Mouse (Mus musculus) intestine, embryonic 14.5 days (tissue): ENCODE data around the gene Taf11. TPM values are rescaled to one million over a fixed set of nuclear protein-coding genes. Genes with fewer than 3 reads are reported as not detected.

Experiments
- ATAC-seq: fragments of 200-750 bp; cut with Nextera tagmentation; replicated peaks from 2 replicates; pipeline ENCODE4 v1.8.0; 2017; ENCODE audit warnings: low read depth, moderate number of reproducible peaks, moderate TSS enrichment, moderate library complexity; ENCODE audit not compliant: low FRiP score, low TSS enrichment
- DNase-seq: peaks from one replicate; pipeline ENCODE4 v3.0.0-alpha.2; 2018; ENCODE audit warnings: low spot score
- H3K27ac ChIP-seq: fragments of 300-500 bp; sonication (generic); 2 replicates; pipeline ENCODE4 v1.5.1; 2014; ENCODE audit warnings: low read depth, mild to moderate bottlenecking, control low read depth
- H3K27me3 ChIP-seq: fragments of 300-500 bp; sonication (generic); replicated peaks from 2 replicates; pipeline ENCODE4 v1.6.1; 2014; ENCODE audit warnings: low read length, control low read depth; ENCODE audit not compliant: control insufficient read depth, insufficient read depth
- H3K36me3 ChIP-seq: fragments of 300-500 bp; sonication (generic); 2 replicates; pipeline ENCODE4 v1.6.1; 2014; ENCODE audit warnings: low read length, control low read depth; ENCODE audit not compliant: control insufficient read depth, insufficient read depth
- H3K4me1 ChIP-seq: fragments of 300-500 bp; sonication (generic); replicated peaks from 2 replicates; pipeline ENCODE4 v1.6.1; 2014; ENCODE audit warnings: low read length, control low read depth, mixed read lengths; ENCODE audit not compliant: control insufficient read depth, insufficient read depth
- H3K4me2 ChIP-seq: fragments of 300-500 bp; sonication (generic); 2 replicates; pipeline ENCODE4 v1.6.1; 2014; ENCODE audit warnings: low read length
- H3K4me3 ChIP-seq: fragments of 300-500 bp; sonication (generic); 2 replicates; pipeline ENCODE4 v1.5.1; 2014; ENCODE audit warnings: low read depth, low read length, control low read depth, mixed read lengths
- H3K9ac ChIP-seq: fragments of 300-500 bp; sonication (generic); 2 replicates; pipeline ENCODE4 v1.6.1; 2014; ENCODE audit warnings: mild to moderate bottlenecking, low read length
- H3K9me3 ChIP-seq: fragments of 300-500 bp; sonication (generic); 2 replicates; pipeline ENCODE4 v1.6.1; 2016; ENCODE audit warnings: low read length, control low read depth; ENCODE audit not compliant: control insufficient read depth
- WGBS: fragments of 180-500 bp; shearing (Covaris S2); extraction: QIAGEN DNeasy Blood & Tissue Kit; methylation state at CpG from one replicate; pipeline ENCODE4 v1.1.7; 2014; 5-methylcytosine and 5-hydroxymethylcytosine counted together
- polyA plus RNA-seq: library from polyadenylated mRNA; unstranded; fragments of >200 nt; fragmentation: Nextera tagmentation; extraction: Ambion mirVana; gene quantifications from 2 replicates; pipeline ENCODE4 v1.2.1, GENCODE M21; 2014

The Taf11 gene
- polyA plus RNA-seq, 1 experiment from 2014 or later: 59.7 TPM

GRCm38 (mm10) chr17:27931826-27932225 is 22.2 kb upstream of the Taf11 start:
- Histone ChIP-seq H3K27ac (no peak overlapping the region), H3K4me3 (no peak overlapping the region), H3K36me3 (no peaks in the 10 kb centered on the region), H3K9ac (no peak overlapping the region), H3K4me1 (peaks cover 12% of the 10 kb centered on the region), H3K4me2 (no peak overlapping the region), H3K27me3 (no peaks in the 10 kb centered on the region), H3K9me3 (no peaks in the 10 kb centered on the region)
- 70% methylated on average over 4 of the region's 4 CpGs for WGBS
- ATAC-seq (no peak), DNase-seq (no peak)

GRCm38 (mm10) chr17:27930291-27930690 is 20.6 kb upstream of the Taf11 start:
- H3K36me3 ChIP-seq: no peaks in the 10 kb centered on the region
- no peak overlapping the region for H3K4me3 ChIP-seq
- no peak overlapping the region for H3K4me2 ChIP-seq
- H3K27ac ChIP-seq: no peak overlapping the region
- 93% methylated on average over 5 of the region's 5 CpGs for WGBS
- H3K4me1 ChIP-seq: peaks cover 19% of the 10 kb centered on the region
- DNase-seq (no peak), ATAC-seq (no peak)
- no peak overlapping the region for H3K9ac ChIP-seq
- no peaks in the 10 kb centered on the region for H3K27me3 ChIP-seq
- H3K9me3 ChIP-seq: no peaks in the 10 kb centered on the region

- 66% methylated on average over 7 of the region's 7 CpGs for WGBS
- peak overlapping the region; percentile 48; the same call in 1 of the 2 replicates for H3K27ac ChIP-seq
- peaks cover 28% of the 10 kb centered on the region for H3K4me1 ChIP-seq
- no peaks in the 10 kb centered on the region for H3K9me3 ChIP-seq
- no peak overlapping the region for H3K4me3 ChIP-seq
- no peak overlapping the region for H3K4me2 ChIP-seq
- H3K9ac ChIP-seq: no peak overlapping the region
- ATAC-seq: 0 out of 2 replicates have a peak, but pooled peaks have one; percentile 29
- H3K36me3 ChIP-seq: no peaks in the 10 kb centered on the region
- no peak for DNase-seq
- no peaks in the 10 kb centered on the region for H3K27me3 ChIP-seq
These were observed 15.9 kb upstream of the Taf11 start for GRCm38 (mm10) chr17:27925504-27925903.

DNA sequence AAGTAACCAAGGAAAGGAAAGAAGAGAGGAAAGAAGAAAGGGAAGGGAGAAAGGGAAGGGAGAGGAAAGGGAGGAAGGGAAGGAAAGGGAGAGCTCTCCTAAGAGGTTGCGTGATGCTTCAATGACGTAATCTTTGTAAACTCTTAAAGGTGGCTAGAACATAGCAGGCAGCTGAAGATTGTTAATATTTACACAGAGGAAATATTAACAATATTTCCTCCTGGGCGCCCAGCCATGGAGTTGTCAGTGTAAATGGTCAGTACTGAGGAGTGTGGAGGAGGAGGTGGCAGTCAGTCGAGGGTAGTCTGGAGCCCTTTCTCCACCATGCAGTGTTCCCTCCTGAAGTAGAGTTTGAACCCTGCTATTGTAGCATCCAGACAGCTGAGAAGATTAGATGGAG is 15.4 kb upstream of the Taf11 start:
- WGBS: 36% methylated on average over 4 of the region's 4 CpGs
- no peak for DNase-seq
- Histone ChIP-seq H3K9me3 (no peaks in the 10 kb centered on the region), H3K9ac (no peak overlapping the region), H3K4me3 (no peak overlapping the region), H3K27ac (peak overlapping the region; percentile 48), H3K4me2 (no peak overlapping the region), H3K36me3 (no peaks in the 10 kb centered on the region), H3K27me3 (no peaks in the 10 kb centered on the region), H3K4me1 (peaks cover 28% of the 10 kb centered on the region)
- peak; percentile 70; the same call in 1 of the 2 replicates for ATAC-seq

- WGBS: 55% methylated on average over 11 of the region's 11 CpGs
- Histone ChIP-seq H3K9ac (no peak overlapping the region), H3K4me2 (no peak overlapping the region), H3K4me1 (peaks cover 28% of the 10 kb centered on the region), H3K9me3 (no peaks in the 10 kb centered on the region), H3K27ac (no peak overlapping the region; the same call in 1 of the 2 replicates), H3K4me3 (no peak overlapping the region), H3K27me3 (no peaks in the 10 kb centered on the region), H3K36me3 (no peaks in the 10 kb centered on the region)
- ATAC-seq (no peak), DNase-seq (no peak)
These were observed 12.6 kb upstream of the Taf11 start for GRCm38 (mm10) chr17:27922174-27922712.

DNA sequence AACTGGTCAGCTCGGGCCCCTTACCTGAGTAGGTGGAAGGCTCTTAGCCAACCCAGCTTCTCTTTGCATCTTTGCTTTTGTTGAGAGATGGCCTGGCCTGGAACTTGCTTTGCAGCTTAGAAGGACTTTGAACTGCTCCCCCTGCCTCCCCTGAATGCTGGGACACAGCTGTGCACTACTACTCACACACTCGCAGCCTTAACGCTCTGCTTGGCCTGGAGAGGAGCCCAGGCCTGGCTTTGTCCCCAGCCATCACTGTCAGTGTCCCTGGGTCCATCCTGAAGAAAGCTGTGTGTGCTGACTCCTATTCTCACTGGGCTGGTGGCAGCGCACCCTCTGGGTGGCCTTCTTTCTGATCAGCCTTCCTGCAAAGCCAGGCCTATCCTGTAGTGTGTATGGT is 11.0 kb upstream of the Taf11 start:
- DNase-seq: no peak

DNA sequence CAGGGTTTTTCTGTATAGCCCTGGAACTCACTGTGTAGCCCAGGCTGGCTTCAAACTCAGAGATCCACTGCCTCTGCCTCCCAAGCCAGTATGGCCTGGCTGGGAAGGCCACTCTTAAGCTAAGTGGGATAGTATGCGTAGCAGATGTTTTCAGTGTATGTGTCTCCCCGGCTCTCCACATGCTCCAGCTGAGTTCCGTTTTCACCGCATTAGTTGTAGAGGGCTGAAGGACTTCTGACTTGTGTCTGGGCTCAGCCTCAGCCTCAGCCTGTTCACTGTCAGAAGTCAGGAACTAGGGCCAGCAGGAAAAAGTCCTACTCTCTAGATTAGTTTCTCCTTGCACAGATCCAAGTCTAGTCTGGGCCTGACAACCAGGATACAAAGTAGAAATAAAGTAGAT is 6.7 kb upstream of the Taf11 start:
- Histone ChIP-seq H3K4me2 (no peak overlapping the region), H3K4me3 (no peak overlapping the region), H3K27ac (peak overlapping the region; percentile 35; the same call in 1 of the 2 replicates), H3K4me1 (no peaks in the 10 kb centered on the region), H3K27me3 (no peaks in the 10 kb centered on the region), H3K9ac (no peak overlapping the region), H3K36me3 (0 out of 2 replicates have a peak, but pooled peaks cover 4% of the 10 kb centered on the region), H3K9me3 (no peaks in the 10 kb centered on the region)
- DNase-seq (no peak), ATAC-seq (no peak)
- 73% methylated on average over 4 of the region's 4 CpGs for WGBS

More for the DNA sequence above, 11.0 kb upstream of the Taf11 start:
- WGBS: 70% methylated on average over 4 of the region's 4 CpGs
- Histone ChIP-seq H3K27me3 (no peaks in the 10 kb centered on the region), H3K4me2 (no peak overlapping the region), H3K27ac (no peak overlapping the region), H3K9me3 (no peaks in the 10 kb centered on the region), H3K9ac (no peak overlapping the region), H3K4me1 (peaks cover 22% of the 10 kb centered on the region), H3K36me3 (no peaks in the 10 kb centered on the region), H3K4me3 (no peak overlapping the region)
- ATAC-seq: no peak

DNA sequence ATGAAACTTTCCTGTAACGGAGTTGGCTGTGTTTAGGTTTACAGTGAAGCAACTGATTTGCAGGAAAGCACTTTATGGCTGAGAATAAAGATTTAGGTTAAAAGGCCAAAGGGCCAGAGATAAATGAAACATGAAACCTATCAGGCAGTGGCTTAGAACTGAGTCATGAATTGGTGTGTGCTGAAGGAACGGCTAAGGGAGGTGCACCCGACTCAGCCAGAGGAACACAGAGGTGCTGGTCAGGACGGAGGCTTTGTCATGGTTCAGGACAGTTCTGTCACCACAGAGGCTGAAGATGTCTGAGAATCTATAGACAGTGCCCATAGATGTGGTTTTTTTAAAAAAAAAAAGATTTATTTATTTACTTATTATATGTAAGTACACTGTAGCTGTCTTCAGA is 5.1 kb upstream of the Taf11 start:
- H3K9me3 ChIP-seq: no peaks in the 10 kb centered on the region
- 0 out of 2 replicates have a peak, but pooled peaks cover 4% of the 10 kb centered on the region for H3K36me3 ChIP-seq
- WGBS: 57% methylated on average over 4 of the region's 4 CpGs
- H3K4me2 ChIP-seq: no peak overlapping the region
- no peak overlapping the region for H3K27ac ChIP-seq
- ATAC-seq: no peak
- H3K4me1 ChIP-seq: peaks cover 8% of the 10 kb centered on the region
- no peaks in the 10 kb centered on the region for H3K27me3 ChIP-seq
- no peak for DNase-seq
- H3K4me3 ChIP-seq: no peak overlapping the region
- H3K9ac ChIP-seq: no peak overlapping the region

- Histone ChIP-seq H3K27me3 (no peaks in the 10 kb centered on the region), H3K4me3 (no peak overlapping the region), H3K4me2 (no peak overlapping the region), H3K4me1 (peaks cover 8% of the 10 kb centered on the region), H3K9me3 (no peaks in the 10 kb centered on the region), H3K36me3 (0 out of 2 replicates have a peak, but pooled peaks cover 4% of the 10 kb centered on the region), H3K9ac (no peak overlapping the region), H3K27ac (no peak overlapping the region)
- ATAC-seq (no peak), DNase-seq (no peak)
- 91% methylated on average over 7 of the region's 7 CpGs for WGBS
These were observed 1.7 kb upstream of the Taf11 start for GRCm38 (mm10) chr17:27911371-27911770.
